Comparison of ENCODE assay signal across 21 mouse cellular contexts in the genomic region with DNA sequence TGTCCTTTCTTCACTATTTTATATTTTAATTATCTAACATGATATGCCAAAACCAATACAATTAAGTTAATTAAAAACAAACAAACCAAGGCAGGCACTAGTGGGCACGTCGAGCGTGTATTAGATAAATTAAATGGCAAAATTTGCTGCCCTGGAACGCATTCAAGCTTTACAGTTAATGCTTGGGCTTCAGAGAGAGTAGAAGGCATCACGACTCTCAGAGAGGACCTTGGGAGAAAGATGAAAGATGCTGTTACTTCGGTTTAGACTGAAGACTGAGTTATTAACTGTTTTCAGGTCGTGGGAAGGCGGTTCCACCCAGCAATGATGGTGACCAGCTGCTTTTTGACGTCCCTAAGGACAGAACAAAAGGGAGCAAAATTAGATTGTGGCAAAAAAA.
DNase-seq lines count a peak whose midpoint lies in the region; ATAC-seq lines count a peak whose summit lies in the region.
"Had no signal": no experiment of that assay in that cellular context is flagged by ENCODE, and none has a peak within 500 bp of the region (broad histone marks: within the 10 kb centered on the region; RNA-seq: fewer than 3 reads in every experiment).

No protein-coding gene starts in this region.

- no peak overlapping the region for H3K9ac ChIP-seq in kidney, embryonic 16.5 days (replicated peaks; ENCODE audit: low read length)
- no peak overlapping the region for H3K9ac ChIP-seq in neural tube, embryonic 11.5 days (ENCODE audit: low read length)
- no peak overlapping the region for H3K9ac ChIP-seq in neural tube, embryonic 15.5 days (replicated peaks)
- H3K9ac ChIP-seq: embryonic facial prominence, embryonic 15.5 days; forebrain, postnatal 0 days had no signal

- peak; percentile 16 for DNase-seq in embryo, embryonic 10.5 days (ENCODE audit: low spot score)
- DNase-seq in embryo, embryonic 11 days, result no peak
- no peak for DNase-seq in kidney, adult 8-10 months
- no peak for DNase-seq in neural tube, embryonic 11.5 days (ENCODE audit: low spot score)
- no peak for DNase-seq in frontal cortex, postnatal 25 days (ENCODE audit: low spot score in 2 of 2)
- DNase-seq in spleen, postnatal 4 days (ENCODE audit: low spot score in 2 of 2), result no peak
- DNase-seq: adrenal gland, adult 8-10 months; cerebellum, adult 9-10 months; forebrain, postnatal 0 days; heart, adult 18-20 months; left cerebral cortex, postnatal 4 days; right cerebral cortex, postnatal 4 days; thymus, postnatal 4 days had no signal

- peaks cover 69% of the 10 kb centered on the region for H3K4me1 ChIP-seq in kidney, embryonic 16.5 days (ENCODE audit: insufficient read depth, low read length)
- H3K4me1 ChIP-seq in neural tube, embryonic 11.5 days (ENCODE audit: control insufficient read depth, insufficient read depth, low read length), result peaks cover 32% of the 10 kb centered on the region
- peaks cover 13% of the 10 kb centered on the region for H3K4me1 ChIP-seq in neural tube, embryonic 15.5 days

- peak overlapping the region; percentile 94 for H3K27ac ChIP-seq in kidney, embryonic 16.5 days (ENCODE audit: low read length)
- no peak overlapping the region for H3K27ac ChIP-seq in neural tube, embryonic 11.5 days (ENCODE audit: low read depth, low read length)
- H3K27ac ChIP-seq in neural tube, embryonic 15.5 days (replicated peaks), result no peak overlapping the region
- H3K27ac ChIP-seq: macrophage had no signal

- H3K36me3 ChIP-seq in kidney, embryonic 16.5 days (ENCODE audit: insufficient read depth, low read length), result no peaks in the 10 kb centered on the region
- H3K36me3 ChIP-seq in neural tube, embryonic 11.5 days (ENCODE audit: control insufficient read depth, insufficient read depth, low read length), result no peaks in the 10 kb centered on the region
- H3K36me3 ChIP-seq in neural tube, embryonic 15.5 days, result no peaks in the 10 kb centered on the region
- H3K36me3 ChIP-seq: embryonic facial prominence, embryonic 15.5 days; forebrain, embryonic 10.5 days had no signal

- H3K27me3 ChIP-seq in kidney, embryonic 16.5 days (ENCODE audit: insufficient read depth, low read length), result no peaks in the 10 kb centered on the region
- H3K27me3 ChIP-seq in neural tube, embryonic 11.5 days (ENCODE audit: control insufficient read depth, insufficient read depth, low read length), result no peaks in the 10 kb centered on the region
- H3K27me3 ChIP-seq in neural tube, embryonic 15.5 days (replicated peaks), result no peaks in the 10 kb centered on the region
- H3K27me3 ChIP-seq: embryonic facial prominence, embryonic 15.5 days; Patski had no signal

- H3K4me3 ChIP-seq in kidney, embryonic 16.5 days (ENCODE audit: low read length), result no peak overlapping the region
- H3K4me3 ChIP-seq in neural tube, embryonic 11.5 days (ENCODE audit: low read depth, low read length), result no peak overlapping the region
- no peak overlapping the region for H3K4me3 ChIP-seq in neural tube, embryonic 15.5 days (replicated peaks)
- H3K4me3 ChIP-seq: embryonic facial prominence, embryonic 15.5 days; forebrain, embryonic 10.5 days had no signal

- 0 out of 2 replicates have a peak overlapping the region, but pooled peaks have one; percentile 11 for H3K4me2 ChIP-seq in kidney, embryonic 16.5 days (replicated peaks; ENCODE audit: low read depth, low read length)
- H3K4me2 ChIP-seq in neural tube, embryonic 11.5 days (ENCODE audit: low read depth), result no peak overlapping the region
- no peak overlapping the region for H3K4me2 ChIP-seq in neural tube, embryonic 15.5 days
- H3K4me2 ChIP-seq: embryonic facial prominence, embryonic 15.5 days; midbrain, embryonic 11.5 days had no signal

- H3K9me3 ChIP-seq in kidney, embryonic 16.5 days (ENCODE audit: low read length), result no peaks in the 10 kb centered on the region
- H3K9me3 ChIP-seq in neural tube, embryonic 11.5 days (ENCODE audit: control insufficient read depth, low read length), result no peaks in the 10 kb centered on the region
- H3K9me3 ChIP-seq in neural tube, embryonic 15.5 days (replicated peaks), result no peaks in the 10 kb centered on the region
- H3K9me3 ChIP-seq: embryonic facial prominence, embryonic 15.5 days; forebrain, embryonic 10.5 days had no signal

- 14% methylated on average over 9 of the region's 9 CpGs for WGBS in kidney, embryonic 16.5 days
- 37% methylated on average over 9 of the region's 9 CpGs for WGBS in neural tube, embryonic 11.5 days
- WGBS in neural tube, embryonic 15.5 days, result 20% methylated on average over 9 of the region's 9 CpGs

- ATAC-seq in kidney, embryonic 16.5 days (ENCODE audit: low FRiP score, low TSS enrichment), result no peak
- ATAC-seq in neural tube, embryonic 11.5 days (ENCODE audit: insufficient read depth, low FRiP score, low TSS enrichment), result 0 out of 2 replicates have a peak, but pooled peaks have one; percentile 9
- no peak for ATAC-seq in neural tube, embryonic 15.5 days (ENCODE audit: low FRiP score)
- ATAC-seq: CD4-positive, CD25-positive, alpha-beta regulatory T cell, adult 4 months; forebrain, postnatal 0 days; Patski had no signal
